Mouse (Mus musculus) intestine, embryonic 16.5 days (tissue): Measurements from ENCODE around the gene Tomm70a. TPM values are rescaled to one million over a fixed set of nuclear protein-coding genes. Genes with fewer than 3 reads are reported as not detected.

Experiments used
- ATAC-seq: fragments of 200-750 bp; cut with Nextera tagmentation; 2 replicates; pipeline ENCODE4 v1.8.0; 2017; ENCODE audit warnings: moderate TSS enrichment, moderate library complexity
- H3K27ac ChIP-seq: fragments of 300-500 bp; sonication (generic); 2 replicates; pipeline ENCODE4 v1.5.1; 2014; ENCODE audit warnings: mild to moderate bottlenecking, low read length
- H3K27me3 ChIP-seq: fragments of 300-500 bp; sonication (generic); replicated peaks from 2 replicates; pipeline ENCODE4 v1.6.1; 2014; ENCODE audit warnings: low read length, control low read depth, mixed read lengths; ENCODE audit not compliant: control insufficient read depth, insufficient read depth
- H3K36me3 ChIP-seq: fragments of 300-500 bp; sonication (generic); 2 replicates; pipeline ENCODE4 v1.6.1; 2014; ENCODE audit warnings: low read length, control low read depth; ENCODE audit not compliant: control insufficient read depth, insufficient read depth
- H3K4me1 ChIP-seq: fragments of 300-500 bp; sonication (generic); 2 replicates; pipeline ENCODE4 v1.6.1; 2014; ENCODE audit warnings: low read length, control low read depth, mixed read lengths; ENCODE audit not compliant: control insufficient read depth, insufficient read depth
- H3K4me2 ChIP-seq: fragments of 300-500 bp; sonication (generic); 2 replicates; pipeline ENCODE4 v1.6.1; 2014; ENCODE audit warnings: low read depth, low read length, control low read depth
- H3K4me3 ChIP-seq: fragments of 300-500 bp; sonication (generic); 2 replicates; pipeline ENCODE4 v1.5.1; 2014; ENCODE audit warnings: mild to moderate bottlenecking, low read length
- H3K9ac ChIP-seq: fragments of 300-500 bp; sonication (generic); 2 replicates; pipeline ENCODE4 v1.6.1; 2014; ENCODE audit warnings: low read depth, low read length
- H3K9me3 ChIP-seq: fragments of 300-500 bp; sonication (generic); 2 replicates; pipeline ENCODE4 v1.6.1; 2016; ENCODE audit warnings: low read length, control low read depth; ENCODE audit not compliant: control insufficient read depth
- WGBS: fragments of 180-500 bp; shearing (Covaris S2); extraction: QIAGEN DNeasy Blood & Tissue Kit; methylation state at CpG from one replicate; pipeline ENCODE4 v1.1.7; 2014; 5-methylcytosine and 5-hydroxymethylcytosine counted together
- polyA plus RNA-seq: library from polyadenylated mRNA; unstranded; fragments of >200 nt; fragmentation: Nextera tagmentation; extraction: Ambion mirVana; gene quantifications from 2 replicates; pipeline ENCODE4 v1.2.1, GENCODE M21; 2015

The Tomm70a gene
- 39.2 and 41.7 TPM in 2 replicates for polyA plus RNA-seq

- Histone ChIP-seq H3K27ac (peak within 1 kb of the TSS; percentile 96), H3K4me2 (peak within 1 kb of the TSS; percentile 75), H3K9me3 (no peaks in the 10 kb centered on the region), H3K9ac (peak within 1 kb of the TSS; percentile 93), H3K4me3 (peak within 1 kb of the TSS; percentile 80), H3K27me3 (no peaks in the 10 kb centered on the region), H3K4me1 (peaks cover 10% of the 10 kb centered on the region; the same call in 1 of the 2 replicates), H3K36me3 (no peaks in the 10 kb centered on the region)
- WGBS, result under 1% methylated on average over 36 of the region's 37 CpGs
- ATAC-seq, result peak; percentile 99
Measured at GRCm38 (mm10) chr16:57120913-57121815, at the start of gene Tomm70a. Tomm70a (plus strand) TSS chr16:57121703.

GRCm38 (mm10) chr16:57075986-57076385 is 45.5 kb upstream of the Tomm70a start:
- Histone ChIP-seq H3K27me3 (no peaks in the 10 kb centered on the region), H3K4me3 (no peak overlapping the region), H3K9ac (no peak overlapping the region), H3K36me3 (no peaks in the 10 kb centered on the region), H3K4me2 (no peak overlapping the region), H3K4me1 (no peaks in the 10 kb centered on the region), H3K9me3 (no peaks in the 10 kb centered on the region), H3K27ac (no peak overlapping the region)
- WGBS, result 82% methylated on average over 7 of the region's 7 CpGs
- ATAC-seq, result no peak

GRCm38 (mm10) chr16:57079577-57079976 is 41.9 kb upstream of the Tomm70a start:
- Histone ChIP-seq H3K27ac (no peak overlapping the region), H3K4me1 (no peaks in the 10 kb centered on the region), H3K27me3 (no peaks in the 10 kb centered on the region), H3K4me2 (no peak overlapping the region), H3K36me3 (no peaks in the 10 kb centered on the region), H3K9ac (no peak overlapping the region), H3K9me3 (no peaks in the 10 kb centered on the region), H3K4me3 (no peak overlapping the region)
- 62% methylated on average over 4 of the region's 4 CpGs for WGBS
- ATAC-seq, result peak; percentile 82

GRCm38 (mm10) chr16:57092460-57092859 is 29.0 kb upstream of the Tomm70a start:
- no peaks in the 10 kb centered on the region for H3K9me3 ChIP-seq
- 46% methylated on average over 4 of the region's 4 CpGs for WGBS
- ATAC-seq, result peak; percentile 86

GRCm38 (mm10) chr16:57092911-57093605 is 28.4 kb upstream of the Tomm70a start:
- 53% methylated on average over 6 of the region's 6 CpGs for WGBS

More at GRCm38 (mm10) chr16:57092460-57092859, 29.0 kb upstream of the Tomm70a start:
- Histone ChIP-seq H3K4me2 (no peak overlapping the region), H3K27me3 (no peaks in the 10 kb centered on the region), H3K36me3 (no peaks in the 10 kb centered on the region), H3K9ac (no peak overlapping the region), H3K4me3 (no peak overlapping the region), H3K27ac (peak overlapping the region; percentile 79; the same call in 1 of the 2 replicates), H3K4me1 (0 out of 2 replicates have a peak, but pooled peaks cover 3% of the 10 kb centered on the region)

GRCm38 (mm10) chr16:57098468-57099144 is 22.9 kb upstream of the Tomm70a start:
- 59% methylated on average over 7 of the region's 7 CpGs for WGBS
- no peaks in the 10 kb centered on the region for H3K36me3 ChIP-seq

More at GRCm38 (mm10) chr16:57092911-57093605, 28.4 kb upstream of the Tomm70a start:
- Histone ChIP-seq H3K4me3 (no peak overlapping the region), H3K27ac (peak overlapping the region; percentile 79), H3K4me1 (0 out of 2 replicates have a peak, but pooled peaks cover 3% of the 10 kb centered on the region), H3K27me3 (no peaks in the 10 kb centered on the region), H3K9me3 (no peaks in the 10 kb centered on the region), H3K4me2 (no peak overlapping the region), H3K36me3 (no peaks in the 10 kb centered on the region), H3K9ac (no peak overlapping the region)
- peak; percentile 96 for ATAC-seq

GRCm38 (mm10) chr16:57099572-57100237 is 21.8 kb upstream of the Tomm70a start:
- no peaks in the 10 kb centered on the region for H3K36me3 ChIP-seq
- no peak for ATAC-seq
- no peaks in the 10 kb centered on the region for H3K9me3 ChIP-seq
- H3K4me3 ChIP-seq, result no peak overlapping the region
- no peak overlapping the region for H3K4me2 ChIP-seq
- no peak overlapping the region for H3K9ac ChIP-seq
- peaks cover 4% of the 10 kb centered on the region; the same call in 1 of the 2 replicates for H3K4me1 ChIP-seq
- no peak overlapping the region for H3K27ac ChIP-seq
- 76% methylated on average over 5 of the region's 5 CpGs for WGBS
- no peaks in the 10 kb centered on the region for H3K27me3 ChIP-seq

More at GRCm38 (mm10) chr16:57098468-57099144, 22.9 kb upstream of the Tomm70a start:
- no peak overlapping the region for H3K9ac ChIP-seq
- no peaks in the 10 kb centered on the region for H3K27me3 ChIP-seq
- peak; percentile 55 for ATAC-seq
- peaks cover 7% of the 10 kb centered on the region; the same call in 1 of the 2 replicates for H3K4me1 ChIP-seq
- H3K4me3 ChIP-seq, result no peak overlapping the region
- no peak overlapping the region for H3K4me2 ChIP-seq
- H3K27ac ChIP-seq, result no peak overlapping the region
- H3K9me3 ChIP-seq, result no peaks in the 10 kb centered on the region

- ATAC-seq, result peak; percentile 86
- 54% methylated on average over 1 of the region's 1 CpGs for WGBS
- Histone ChIP-seq H3K4me2 (no peak overlapping the region), H3K36me3 (no peaks in the 10 kb centered on the region), H3K4me3 (no peak overlapping the region), H3K27me3 (no peaks in the 10 kb centered on the region), H3K4me1 (peaks cover 4% of the 10 kb centered on the region; the same call in 1 of the 2 replicates), H3K27ac (peak overlapping the region; percentile 61; the same call in 1 of the 2 replicates), H3K9me3 (no peaks in the 10 kb centered on the region), H3K9ac (no peak overlapping the region)
Measured at GRCm38 (mm10) chr16:57101174-57101573, 20.3 kb upstream of the Tomm70a start.
